8 mouse cellular contexts compared by ENCODE assay signal in the genomic region with DNA sequence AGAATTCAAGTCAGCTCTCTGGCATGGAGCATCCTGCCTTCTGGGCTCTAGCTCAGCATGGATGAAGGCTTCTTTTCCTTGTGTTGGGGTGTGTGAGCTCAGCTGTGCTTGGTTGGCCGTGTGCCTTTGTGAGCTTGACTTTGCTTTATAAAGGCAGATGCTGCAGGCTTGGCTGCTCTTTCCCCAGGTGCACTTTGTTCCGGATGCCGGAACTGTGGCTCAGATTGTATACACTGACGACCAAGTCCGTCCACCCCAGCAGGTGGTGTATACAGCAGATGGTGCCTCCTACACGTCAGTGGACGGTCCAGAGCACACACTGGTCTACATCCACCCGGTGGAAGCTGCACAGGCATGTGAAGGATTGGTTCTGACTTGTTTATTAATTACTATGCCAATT. TPM values are rescaled to one million over a fixed set of nuclear protein-coding genes. Genes with fewer than 3 reads are reported as not detected.
DNase-seq lines count a peak whose midpoint lies in the region; ATAC-seq and TF ChIP-seq lines count a peak whose summit lies in the region.

No protein-coding gene starts in this region.

- TF ChIP-seq CTCF in hindbrain, postnatal 0 days (IDR thresholded peaks at IDR 0.05; ENCODE audit: low read depth) = no peak

- no peak overlapping the region for H3K9ac ChIP-seq in forebrain, embryonic 15.5 days (replicated peaks)
- H3K9ac ChIP-seq in forebrain, embryonic 12.5 days = no peak overlapping the region
- H3K9ac ChIP-seq in neural tube, embryonic 12.5 days = no peak overlapping the region
- no peak overlapping the region for H3K9ac ChIP-seq in hindbrain, postnatal 0 days (replicated peaks; ENCODE audit: low read length)

- no peak overlapping the region for H3K4me2 ChIP-seq in forebrain, embryonic 15.5 days (replicated peaks)
- no peak overlapping the region for H3K4me2 ChIP-seq in forebrain, embryonic 12.5 days
- no peak overlapping the region for H3K4me2 ChIP-seq in neural tube, embryonic 12.5 days (replicated peaks)
- H3K4me2 ChIP-seq in hindbrain, postnatal 0 days (ENCODE audit: low read depth, low read length) = no peak overlapping the region

- ATAC-seq in forebrain, embryonic 15.5 days (replicated peaks) = no peak
- no peak for ATAC-seq in forebrain, embryonic 12.5 days (ENCODE audit: low FRiP score)
- peak; percentile 72; the same call in 1 of the 2 replicates for ATAC-seq in neural tube, embryonic 12.5 days (ENCODE audit: low FRiP score, low read depth)
- peak; percentile 95 for ATAC-seq in hindbrain, postnatal 0 days

- WGBS in forebrain, embryonic 15.5 days = 46% methylated on average over 8 of the region's 8 CpGs
- WGBS in forebrain, embryonic 12.5 days = 61% methylated on average over 8 of the region's 8 CpGs
- 41% methylated on average over 8 of the region's 8 CpGs for WGBS in neural tube, embryonic 12.5 days
- 18% methylated on average over 8 of the region's 8 CpGs for WGBS in hindbrain, postnatal 0 days

- peak overlapping the region; percentile 44; the same call in 1 of the 2 replicates for H3K27ac ChIP-seq in forebrain, embryonic 15.5 days (replicated peaks)
- H3K27ac ChIP-seq in forebrain, embryonic 12.5 days = no peak overlapping the region
- H3K27ac ChIP-seq in neural tube, embryonic 12.5 days = no peak overlapping the region
- peak overlapping the region; percentile 41 for H3K27ac ChIP-seq in hindbrain, postnatal 0 days

- no peak overlapping the region for H3K4me3 ChIP-seq in forebrain, embryonic 15.5 days
- H3K4me3 ChIP-seq in forebrain, embryonic 12.5 days (replicated peaks) = no peak overlapping the region
- H3K4me3 ChIP-seq in neural tube, embryonic 12.5 days = no peak overlapping the region
- H3K4me3 ChIP-seq in hindbrain, postnatal 0 days (ENCODE audit: low read length) = no peak overlapping the region

- no peak for DNase-seq in neural tube, embryonic 10.5 days (ENCODE audit: extremely low spot score, low spot score)
- peak; percentile 86 for DNase-seq in hindbrain, postnatal 0 days (ENCODE audit: low spot score)
- peak; percentile 71 for DNase-seq in retina, postnatal 1 day
- no peak for DNase-seq in urinary bladder, postnatal 10 days (ENCODE audit: low spot score)
- DNase-seq in natural killer cell, adult 2 months (ENCODE audit: low spot score in 2 of 2) = no peak

- H3K36me3 ChIP-seq in forebrain, embryonic 15.5 days = no peaks in the 10 kb centered on the region
- no peaks in the 10 kb centered on the region; the same call in 1 of the 2 replicates for H3K36me3 ChIP-seq in forebrain, embryonic 12.5 days (replicated peaks)
- no peaks in the 10 kb centered on the region for H3K36me3 ChIP-seq in neural tube, embryonic 12.5 days
- H3K36me3 ChIP-seq in hindbrain, postnatal 0 days (ENCODE audit: insufficient read depth, low read length) = no peaks in the 10 kb centered on the region

- no peaks in the 10 kb centered on the region for H3K27me3 ChIP-seq in forebrain, embryonic 15.5 days
- no peaks in the 10 kb centered on the region for H3K27me3 ChIP-seq in forebrain, embryonic 12.5 days
- H3K27me3 ChIP-seq in neural tube, embryonic 12.5 days (replicated peaks) = no peaks in the 10 kb centered on the region
- no peaks in the 10 kb centered on the region for H3K27me3 ChIP-seq in hindbrain, postnatal 0 days (ENCODE audit: insufficient read depth, low read length)

- no peaks in the 10 kb centered on the region for H3K9me3 ChIP-seq in forebrain, embryonic 15.5 days
- H3K9me3 ChIP-seq in forebrain, embryonic 12.5 days = no peaks in the 10 kb centered on the region
- H3K9me3 ChIP-seq in neural tube, embryonic 12.5 days = no peaks in the 10 kb centered on the region
- H3K9me3 ChIP-seq in hindbrain, postnatal 0 days (ENCODE audit: low read length) = no peaks in the 10 kb centered on the region

- peaks cover 14% of the 10 kb centered on the region; the same call in 1 of the 2 replicates for H3K4me1 ChIP-seq in forebrain, embryonic 15.5 days
- peaks cover 11% of the 10 kb centered on the region for H3K4me1 ChIP-seq in forebrain, embryonic 12.5 days
- peaks cover 8% of the 10 kb centered on the region; the same call in 1 of the 2 replicates for H3K4me1 ChIP-seq in neural tube, embryonic 12.5 days
- peaks cover 10% of the 10 kb centered on the region; the same call in 1 of the 2 replicates for H3K4me1 ChIP-seq in hindbrain, postnatal 0 days (ENCODE audit: insufficient read depth, low read length)

RNA-seq across cellular contexts. Expression of gene Prdm10, which starts 35.6 kb away (rescaled TPM):
- 10.2 and 10.4 TPM in 2 replicates for polyA plus RNA-seq in forebrain, embryonic 15.5 days (2015; fragmentation: Nextera tagmentation; extraction: Ambion mirVana)
- polyA plus RNA-seq in forebrain, embryonic 12.5 days (2016; fragmentation: Nextera tagmentation; extraction: Ambion mirVana) = 10.7 and 11.0 TPM in 2 replicates
- 6.5 and 8.0 TPM in 2 replicates for polyA plus RNA-seq in neural tube, embryonic 12.5 days (2016; fragmentation: Nextera tagmentation; extraction: Ambion mirVana)
- 12.8 and 13.9 TPM in 2 replicates for total RNA-seq in hindbrain, postnatal 0 days (2014; rRNA removed)
- polyA plus RNA-seq in hindbrain, postnatal 0 days (2015; fragmentation: Nextera tagmentation; extraction: Ambion mirVana) = 4.2 and 4.8 TPM in 2 replicates

Comparison
In these comparisons a context has a peak if more than half of its experiments do, and no peak if none do; other contexts are left out.
1. H3K27ac ChIP-seq: peak in forebrain, embryonic 15.5 days (single experiment) and hindbrain, postnatal 0 days (single experiment); none in forebrain, embryonic 12.5 days (single experiment) and neural tube, embryonic 12.5 days (single experiment).
2. ATAC-seq: peak in neural tube, embryonic 12.5 days (single experiment) and hindbrain, postnatal 0 days (single experiment); none in forebrain, embryonic 15.5 days (single experiment) and forebrain, embryonic 12.5 days (single experiment).
3. DNase-seq: peak in hindbrain, postnatal 0 days (single experiment) and retina, postnatal 1 day (single experiment); none in neural tube, embryonic 10.5 days (single experiment), urinary bladder, postnatal 10 days (single experiment) and natural killer cell, adult 2 months (0 of 2).